Mouse (Mus musculus): ENCODE data around the gene Pparg.

Pparg gene

DNA sequence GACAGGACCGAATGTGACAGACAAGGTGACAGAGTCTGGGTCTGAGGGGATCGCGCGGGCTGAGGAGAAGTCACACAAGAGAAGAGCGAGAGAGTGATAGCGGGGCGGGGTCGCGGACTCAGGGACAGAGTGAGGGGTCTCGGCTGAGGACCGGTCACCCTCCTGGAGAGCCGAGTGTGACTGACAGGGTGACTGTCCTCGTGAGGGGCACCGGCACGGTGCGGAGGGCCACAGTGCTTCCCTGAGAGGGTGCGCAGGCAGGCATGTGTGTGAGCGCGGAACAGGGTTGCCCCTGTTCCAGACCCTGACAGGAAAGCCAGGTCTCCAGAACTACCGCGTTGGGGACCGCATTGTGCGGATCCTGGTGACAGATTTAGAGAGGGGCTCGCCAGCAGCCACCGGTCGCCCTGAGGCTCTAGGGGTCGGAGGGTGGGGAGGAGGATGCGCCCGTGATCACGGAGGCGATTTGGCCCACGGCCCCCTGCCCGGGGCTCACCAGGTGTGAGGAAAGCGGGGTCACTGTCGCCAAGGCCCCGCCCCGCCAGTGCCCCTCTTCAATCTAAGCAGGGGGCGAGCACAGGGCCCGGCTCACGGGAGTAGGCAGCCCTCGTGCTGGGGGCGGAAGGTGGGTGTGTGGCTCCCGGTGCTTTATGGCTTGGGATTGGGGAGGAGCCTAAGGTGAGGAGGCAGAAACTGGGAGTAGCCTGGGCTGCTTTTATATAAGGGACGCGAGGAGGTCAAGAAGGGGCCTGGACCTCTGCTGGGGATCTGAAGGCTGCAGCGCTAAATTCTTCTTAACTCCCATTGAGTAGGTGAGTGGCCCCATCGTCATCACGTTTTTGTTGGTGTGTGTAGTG is 1.1 kb downstream of the Pparg start:
- DNase-seq (ENCODE audit: low spot score): no peak

DNA sequence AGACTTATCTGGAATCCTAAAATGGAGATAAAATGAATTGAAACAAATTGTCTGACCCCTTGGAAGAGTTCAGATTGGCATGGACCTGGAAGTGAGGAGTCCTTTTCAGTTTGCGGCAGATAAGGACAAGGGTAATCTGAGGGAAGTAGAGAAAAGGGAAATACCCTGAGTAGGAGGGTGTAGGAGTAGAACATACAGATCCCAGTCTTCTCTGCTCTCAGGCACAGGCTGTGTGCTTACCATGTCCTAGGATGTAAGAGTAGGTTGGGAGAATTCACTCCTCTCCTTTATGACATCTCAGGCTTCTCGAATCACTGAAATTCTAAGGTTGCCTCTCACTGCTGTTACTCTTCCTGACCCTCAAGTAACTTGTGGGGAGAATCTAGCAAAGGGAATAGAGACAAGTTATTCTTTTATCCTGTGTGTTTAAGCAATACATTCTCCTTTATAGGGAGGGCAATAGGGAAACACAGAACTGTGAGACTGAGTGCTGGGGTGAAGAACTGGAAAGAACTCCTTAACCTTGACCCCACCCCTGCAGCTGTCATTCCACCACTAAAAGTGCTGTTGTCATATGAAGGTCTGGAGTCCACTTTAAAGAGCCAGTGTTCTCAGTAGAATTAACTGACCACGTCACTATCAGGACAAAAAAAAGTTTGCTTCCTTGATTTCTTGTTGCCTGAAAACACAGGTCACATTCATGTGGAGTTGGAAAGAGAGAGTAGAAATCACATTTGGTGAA is 6.3 kb downstream of the Pparg start:
- DNase-seq (ENCODE audit: low spot score): no peak

DNA sequence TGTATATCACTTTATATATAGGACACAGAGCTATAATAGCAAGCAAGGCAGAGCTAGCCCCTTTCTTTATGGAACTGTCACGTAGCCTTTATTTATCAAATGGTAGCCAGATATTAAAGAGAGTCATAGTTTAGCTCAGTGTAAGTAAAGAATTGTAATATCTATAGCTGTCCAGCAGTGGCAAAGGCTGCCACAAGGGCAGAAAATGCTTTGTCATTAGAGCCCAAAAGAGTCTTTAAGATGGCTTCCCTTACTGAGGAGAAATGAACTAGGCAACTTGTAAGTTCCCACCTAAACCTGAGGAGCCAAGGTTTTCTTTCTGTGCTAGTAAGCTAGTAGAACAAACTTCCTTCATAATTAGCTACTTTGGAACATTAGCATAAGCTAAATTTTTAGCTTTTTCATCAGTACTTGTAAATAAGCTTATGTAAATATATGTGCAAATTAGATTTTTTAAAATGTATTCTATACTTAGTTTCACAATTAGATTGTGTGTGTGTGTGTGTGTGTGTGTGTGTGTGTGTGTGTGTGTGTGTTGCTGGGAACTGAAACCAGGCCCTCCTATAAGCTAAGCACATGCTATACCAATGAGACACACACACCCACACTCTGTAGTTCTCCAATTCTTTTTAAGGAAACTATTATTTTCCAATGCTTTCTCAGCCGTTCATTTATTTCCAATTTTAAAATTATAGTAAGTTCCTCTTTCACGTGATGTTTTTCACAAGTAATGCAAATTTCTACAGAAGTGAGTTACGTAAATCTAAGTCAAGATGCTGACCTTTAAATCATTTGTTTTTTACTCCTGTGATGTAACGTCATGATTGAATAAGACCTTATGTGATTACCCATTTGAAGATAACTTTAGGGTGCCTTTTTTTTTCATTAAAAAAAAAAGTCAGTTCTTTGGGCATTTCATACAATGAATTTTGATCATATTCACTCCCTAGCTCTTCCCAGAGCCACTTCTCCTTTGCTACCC is 14.4 kb downstream of the Pparg start:
- no peak for DNase-seq (ENCODE audit: low spot score)

DNA sequence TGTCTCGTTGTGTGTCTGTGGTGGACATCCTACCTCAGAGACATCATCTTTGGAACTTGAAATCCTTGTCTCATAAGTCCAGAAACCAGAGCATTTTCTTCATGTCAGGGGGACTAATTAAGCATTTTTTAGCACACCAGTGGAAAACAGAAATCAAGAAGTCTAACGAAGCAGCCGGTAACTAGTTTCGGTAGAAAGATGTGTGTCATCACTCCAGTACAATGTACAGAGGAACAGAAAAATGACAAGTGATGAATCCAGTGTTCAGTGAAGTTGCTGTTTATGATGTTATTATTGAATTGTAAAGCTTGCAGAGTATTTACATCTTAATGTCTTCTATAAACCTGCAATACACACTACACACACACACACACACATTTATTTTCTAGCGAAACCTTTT is 19.8 kb downstream of the Pparg start:
- DNase-seq (ENCODE audit: low spot score): no peak

DNA sequence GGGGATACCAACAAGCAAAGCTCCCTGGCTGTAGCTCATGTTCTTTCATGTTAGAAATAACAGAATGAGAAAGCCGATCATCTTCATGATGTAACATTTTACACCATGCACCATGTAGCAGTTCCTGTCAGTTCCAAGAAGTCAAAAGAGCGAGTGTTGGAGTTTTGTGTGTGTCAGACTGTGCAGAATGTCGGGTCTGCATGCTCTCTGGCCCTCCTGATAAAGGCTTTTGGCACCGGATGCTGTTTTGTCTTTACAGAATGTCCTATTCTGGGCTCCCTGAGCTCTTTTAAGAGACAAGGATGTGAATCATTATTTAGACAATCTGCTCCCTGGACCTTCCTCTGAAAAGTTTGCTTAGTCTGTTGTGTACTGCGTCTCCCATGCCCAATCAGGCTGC is 22.0 kb downstream of the Pparg start:
- no peak for DNase-seq (ENCODE audit: low spot score)

DNA sequence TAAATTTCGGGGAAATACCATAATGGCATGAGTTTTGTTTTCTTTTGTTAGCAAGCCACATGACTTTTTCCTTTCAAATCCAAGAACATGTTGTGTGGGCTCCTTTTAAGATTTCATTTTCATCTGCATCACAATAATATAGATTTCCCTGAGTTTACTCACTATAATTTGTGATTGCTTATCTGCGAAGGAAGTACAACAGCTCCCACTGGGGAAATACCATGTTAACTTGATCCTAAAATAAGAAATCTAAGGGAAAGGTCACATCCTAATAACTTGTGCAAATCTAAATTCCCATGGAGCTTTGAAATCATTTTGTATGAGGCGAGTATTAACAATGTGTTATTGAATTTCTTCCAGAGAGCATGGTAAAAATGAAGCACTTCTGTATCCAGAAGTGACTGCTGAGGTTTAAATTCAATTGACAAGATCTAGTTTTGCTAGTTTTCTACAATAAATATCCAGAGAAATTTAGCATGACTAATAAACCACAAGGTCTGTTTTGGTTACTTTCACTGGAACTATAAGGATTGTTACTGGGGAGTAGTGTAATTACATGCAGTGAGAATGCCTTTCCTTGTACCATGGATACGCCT is 29.3 kb downstream of the Pparg start:
- DNase-seq (ENCODE audit: low spot score): no peak

- no peak for DNase-seq (ENCODE audit: low spot score)
Measured at GRCm38 (mm10) chr6:115396911-115397310, 36.2 kb downstream of the Pparg start.

- DNase-seq (ENCODE audit: low spot score): no peak
Measured at GRCm38 (mm10) chr6:115404354-115404753, 43.6 kb downstream of the Pparg start.

DNA sequence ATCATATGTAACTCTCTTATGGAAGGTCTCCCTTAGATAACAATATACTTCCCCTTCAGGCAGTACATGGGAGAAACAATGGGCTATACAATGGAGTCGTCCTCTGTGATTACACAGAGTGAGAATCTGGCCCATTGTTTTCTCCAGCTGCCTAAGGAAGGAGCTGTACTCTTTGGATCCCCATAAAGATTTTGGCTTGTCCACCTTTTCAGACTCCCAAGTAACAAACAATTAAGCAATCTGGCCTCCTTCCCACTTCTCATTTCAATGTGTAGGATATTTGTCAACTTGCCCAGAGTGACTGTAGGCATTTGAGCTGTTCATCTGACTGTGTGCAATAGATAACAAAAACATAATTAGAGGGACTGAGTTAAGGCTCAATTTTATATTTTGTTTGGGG is 50.7 kb downstream of the Pparg start:
- DNase-seq (ENCODE audit: low spot score): no peak

DNA sequence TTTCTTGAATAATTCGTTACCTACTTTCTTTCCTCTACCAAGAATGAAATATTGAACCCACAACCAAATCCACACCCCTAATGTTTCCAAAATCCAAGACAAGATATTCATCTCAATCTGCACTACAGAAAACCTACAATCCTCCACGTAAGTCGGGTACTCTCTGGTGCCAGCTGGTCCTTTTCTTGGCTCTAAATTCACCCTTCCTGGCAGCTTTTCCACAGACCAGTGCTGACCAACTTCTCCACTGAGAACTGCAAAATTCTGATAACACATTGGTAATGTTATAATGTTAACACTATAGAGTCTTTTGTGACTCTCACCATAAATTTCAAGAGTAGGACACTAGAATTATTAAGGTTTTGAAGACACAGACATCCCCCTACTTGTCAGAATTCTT is 57.4 kb downstream of the Pparg start:
- DNase-seq (ENCODE audit: low spot score): no peak

DNA sequence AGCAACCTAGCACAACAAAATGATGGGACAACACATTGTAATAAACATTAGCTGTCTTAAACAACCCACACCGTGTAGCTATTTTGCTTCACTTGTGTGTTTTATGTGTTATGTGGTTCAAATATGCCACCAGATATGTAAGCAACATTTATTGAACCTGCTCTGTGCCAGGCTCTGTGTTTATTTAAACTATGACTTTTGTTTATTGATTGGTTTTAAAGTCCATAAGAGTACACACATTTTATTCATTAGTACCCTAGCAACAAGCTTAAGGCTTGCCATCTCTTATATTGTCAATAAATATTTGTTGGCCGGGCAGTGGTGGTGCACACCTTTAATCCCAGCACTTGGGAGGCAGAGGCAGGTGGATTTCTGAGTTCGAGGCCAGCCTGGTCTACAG is 58.2 kb downstream of the Pparg start:
- DNase-seq (ENCODE audit: low spot score): no peak

DNA sequence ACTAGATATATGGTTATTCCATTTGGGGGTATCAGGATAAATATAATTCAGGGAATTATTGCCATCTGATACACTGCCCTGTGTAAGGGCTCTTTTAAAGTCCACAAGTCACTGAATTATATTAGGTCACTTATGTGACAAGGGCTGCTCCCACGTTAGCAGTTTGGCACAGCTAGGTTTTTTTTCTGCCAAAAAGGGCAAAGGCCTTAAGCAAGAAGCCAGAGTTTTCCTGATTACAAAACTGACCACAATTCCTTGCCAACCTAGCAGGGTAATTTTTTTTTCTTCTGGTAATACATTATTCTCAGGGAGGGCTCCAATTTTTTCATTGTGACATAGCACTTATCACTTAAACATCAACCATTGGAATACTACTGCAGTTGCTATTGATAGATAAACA is 60.2 kb downstream of the Pparg start:
- no peak for DNase-seq (ENCODE audit: low spot score)

- DNase-seq (ENCODE audit: low spot score): no peak
Measured at GRCm38 (mm10) chr6:115421665-115422064, 60.9 kb downstream of the Pparg start.

- no peak for DNase-seq (ENCODE audit: low spot score)
Measured at GRCm38 (mm10) chr6:115424433-115424832, 63.7 kb downstream of the Pparg start.

GRCm38 (mm10) chr6:115432726-115433125 is 72.0 kb downstream of the Pparg start:
- no peak for DNase-seq (ENCODE audit: low spot score)

GRCm38 (mm10) chr6:115434054-115434453 is 73.3 kb downstream of the Pparg start:
- no peak for DNase-seq (ENCODE audit: low spot score)

GRCm38 (mm10) chr6:115434816-115435215 is 74.1 kb downstream of the Pparg start:
- no peak for DNase-seq (ENCODE audit: low spot score)

- DNase-seq (ENCODE audit: low spot score): no peak
Measured at GRCm38 (mm10) chr6:115440231-115441006, 79.7 kb downstream of the Pparg start.

- DNase-seq (ENCODE audit: low spot score): no peak
Measured at GRCm38 (mm10) chr6:115452501-115452900, 91.8 kb downstream of the Pparg start.

DNA sequence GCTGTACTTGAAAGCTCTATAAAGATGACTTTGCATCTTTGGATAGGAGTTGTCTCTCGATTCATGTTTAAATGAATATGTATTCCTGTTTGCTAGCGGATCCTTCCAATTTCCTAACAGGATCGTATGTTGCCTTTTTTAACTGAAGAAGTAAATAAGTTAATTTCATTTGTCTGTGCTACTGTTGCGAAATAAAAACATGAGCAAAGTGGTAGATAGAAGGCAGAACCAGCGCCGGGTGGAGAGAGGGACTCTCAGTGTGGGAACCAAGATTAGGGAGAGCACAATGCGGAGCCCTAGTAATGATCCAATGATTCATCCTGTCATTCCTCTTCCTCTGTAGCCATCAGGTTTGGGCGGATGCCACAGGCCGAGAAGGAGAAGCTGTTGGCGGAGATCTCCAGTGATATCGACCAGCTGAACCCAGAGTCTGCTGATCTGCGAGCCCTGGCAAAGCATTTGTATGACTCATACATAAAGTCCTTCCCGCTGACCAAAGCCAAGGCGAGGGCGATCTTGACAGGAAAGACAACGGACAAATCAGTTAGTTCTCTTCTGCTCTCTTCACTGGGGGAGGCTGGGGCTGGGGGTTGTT is 102.1 kb downstream of the Pparg start:
- DNase-seq (ENCODE audit: low spot score): no peak

GRCm38 (mm10) chr6:115463338-115463737 is 102.6 kb downstream of the Pparg start:
- no peak for DNase-seq (ENCODE audit: low spot score)
